Mouse (Mus musculus) G1E (cell line): ENCODE measurements around the gene Gm8764. TPM values are rescaled to one million over a fixed set of nuclear protein-coding genes. Genes with fewer than 3 reads are reported as not detected.
"Not testable (repeated sequence)": the region's sequence is repeated elsewhere in the genome, so short reads cannot be mapped to it uniquely, and the experiment has no call there.

Experiments used
- ATAC-seq: 2 replicates; pipeline ENCODE4 v1.8.0; 2016; ENCODE audit warnings: mild to moderate bottlenecking; ENCODE audit not compliant: insufficient number of reproducible peaks, poor library complexity, low FRiP score, severe bottlenecking; ENCODE audit errors: extremely low read depth
- DNase-seq: peaks from one replicate; pipeline ENCODE4 v3.0.0; 2012; ENCODE audit warnings: low spot score
- H3K27me3 ChIP-seq: 2 replicates; pipeline ENCODE4 v1.6.1; 2012; ENCODE audit warnings: mild to moderate bottlenecking, low read length, inconsistent platforms; ENCODE audit not compliant: insufficient read depth
- H3K36me3 ChIP-seq: replicated peaks from 2 replicates; pipeline ENCODE3; 2012; ENCODE audit warnings: mild to moderate bottlenecking, inconsistent platforms
- H3K4me1 ChIP-seq: 2 replicates; pipeline ENCODE4 v1.6.1; 2012; ENCODE audit warnings: low read depth, low read length, inconsistent platforms, mixed read lengths; ENCODE audit not compliant: insufficient read depth
- H3K4me3 ChIP-seq: 2 replicates; pipeline ENCODE4 v1.5.1; 2012; ENCODE audit warnings: low read depth, mild to moderate bottlenecking, inconsistent platforms, low read length, moderate library complexity, mixed read lengths
- H3K9me3 ChIP-seq: replicated peaks from 2 replicates; pipeline ENCODE4 v1.6.1; 2012; ENCODE audit warnings: inconsistent platforms
- CTCF ChIP-seq: IDR thresholded peaks from 2 replicates; pipeline ENCODE4 v1.5.1; 2012; ENCODE audit warnings: low read depth, low read length, inconsistent platforms, mixed read lengths
- GATA1 ChIP-seq: IDR thresholded peaks from 2 replicates; pipeline ENCODE4 v1.6.1; 2012; ENCODE audit warnings: borderline replicate concordance, low read length, inconsistent platforms, mixed read lengths
- GATA2 ChIP-seq: IDR thresholded peaks from 2 replicates; pipeline ENCODE4 v1.6.1; 2012; ENCODE audit warnings: low read depth, low read length, inconsistent platforms, borderline replicate concordance
- POLR2AphosphoS5 ChIP-seq: IDR thresholded peaks from 2 replicates; pipeline ENCODE4 v1.6.1; 2012; ENCODE audit warnings: low read depth, low read length, inconsistent platforms; ENCODE audit not compliant: insufficient replicate concordance
- TAL1 ChIP-seq: conservative IDR thresholded peaks from 2 replicates; pipeline ENCODE4 v1.6.1; 2012; ENCODE audit warnings: low read depth, low read length, inconsistent platforms, mixed read lengths
- polyA plus RNA-seq: library from polyadenylated mRNA; stranded (reverse); fragments of >175 nt; gene quantifications from 2 replicates; pipeline ENCODE4 v1.2.3, GENCODE M21; 2012
- total RNA-seq, 2 experiments: library from RNA; stranded (forward) in 1 of 2; stranded (reverse) in 1 of 2; fragments of 200-1000 nt in 1 of 2; fragments of >200 nt in 1 of 2; fragmentation: Nextera tagmentation in 1 of 2; gene quantifications; 2 replicates each; pipeline ENCODE4 v1.2.3; 2014 to 2017

Gm8764 gene
- not detected in 2 replicates for total RNA-seq (2014; fragmentation: Nextera tagmentation)
- not detected in 2 replicates for total RNA-seq (2017)
- not detected in 2 replicates for polyA plus RNA-seq

GRCm38 (mm10) chr10:104159706-104160105 is at the start of gene Gm8764:
Gene Gm8764 (plus strand): TSS chr10:104160006.
- not testable (repeated sequence) for H3K4me3 ChIP-seq, H3K36me3 ChIP-seq, H3K4me1 ChIP-seq, H3K27me3 ChIP-seq, H3K9me3 ChIP-seq, DNase-seq, ATAC-seq

- no peaks in the 10 kb centered on the region for H3K36me3 ChIP-seq
Observed at GRCm38 (mm10) chr10:104110044-104110443, 49.8 kb upstream of the Gm8764 start.

GRCm38 (mm10) chr10:104118312-104118711 is 41.5 kb upstream of the Gm8764 start:
- no peak for ATAC-seq
- Histone ChIP-seq H3K4me3 (no peak overlapping the region), H3K27me3 (no peaks in the 10 kb centered on the region), H3K9me3 (no peaks in the 10 kb centered on the region), H3K36me3 (no peaks in the 10 kb centered on the region), H3K4me1 (no peaks in the 10 kb centered on the region)
- no peak for DNase-seq
- TF ChIP-seq GATA1 (no peak), POLR2AphosphoS5 (no peak), CTCF (no peak), TAL1 (no peak), GATA2 (no peak)

More at GRCm38 (mm10) chr10:104110044-104110443, 49.8 kb upstream of the Gm8764 start:
- Histone ChIP-seq H3K9me3 (no peaks in the 10 kb centered on the region), H3K4me3 (no peak overlapping the region), H3K4me1 (no peaks in the 10 kb centered on the region), H3K27me3 (no peaks in the 10 kb centered on the region)
- DNase-seq (no peak), ATAC-seq (no peak)
- no peak for TF ChIP-seq CTCF
- TF ChIP-seq POLR2AphosphoS5, result no peak
- TF ChIP-seq GATA1, result no peak
- no peak for TF ChIP-seq GATA2
- no peak for TF ChIP-seq TAL1

- not testable (repeated sequence) for H3K9me3 ChIP-seq, H3K4me3 ChIP-seq, H3K36me3 ChIP-seq, DNase-seq, H3K27me3 ChIP-seq, ATAC-seq, H3K4me1 ChIP-seq
Observed at GRCm38 (mm10) chr10:104142687-104143086, 17.1 kb upstream of the Gm8764 start, which contains the start of gene Gm21293. Gene Gm21293 (plus strand): TSS chr10:104142987.

GRCm38 (mm10) chr10:104151197-104151596 is 8.6 kb upstream of the Gm8764 start, which contains the start of gene Gm6763:
Gene Gm6763 (plus strand): TSS chr10:104151497.
- not testable (repeated sequence) for H3K36me3 ChIP-seq, H3K4me1 ChIP-seq, DNase-seq, H3K27me3 ChIP-seq, ATAC-seq, H3K4me3 ChIP-seq, H3K9me3 ChIP-seq

GRCm38 (mm10) chr10:104168215-104168614 is 8.4 kb downstream of the Gm8764 start, which contains the start of gene Gm21304:
Gene Gm21304 (plus strand): TSS chr10:104168515.
- H3K27me3 ChIP-seq, ATAC-seq, H3K9me3 ChIP-seq, H3K4me3 ChIP-seq, H3K36me3 ChIP-seq, H3K4me1 ChIP-seq, DNase-seq: not testable (repeated sequence)

- H3K4me1 ChIP-seq, H3K27me3 ChIP-seq, H3K9me3 ChIP-seq, ATAC-seq, DNase-seq, H3K4me3 ChIP-seq, H3K36me3 ChIP-seq: not testable (repeated sequence)
Observed at GRCm38 (mm10) chr10:104176724-104177123, 16.9 kb downstream of the Gm8764 start, which contains the start of gene Gm21312. Gene Gm21312 (plus strand): TSS chr10:104177024.

- ATAC-seq, H3K4me1 ChIP-seq, H3K27me3 ChIP-seq, H3K4me3 ChIP-seq, H3K9me3 ChIP-seq, H3K36me3 ChIP-seq, DNase-seq: not testable (repeated sequence)
Observed at GRCm38 (mm10) chr10:104185233-104185632, 25.4 kb downstream of the Gm8764 start, which contains the start of gene Gm20765. Gene Gm20765 (plus strand): TSS chr10:104185533.

GRCm38 (mm10) chr10:104193742-104194141 is 33.9 kb downstream of the Gm8764 start, which contains the start of gene Gm4340:
Gene Gm4340 (plus strand): TSS chr10:104194042.
- not testable (repeated sequence) for H3K9me3 ChIP-seq, H3K4me1 ChIP-seq, H3K27me3 ChIP-seq, DNase-seq, H3K4me3 ChIP-seq, ATAC-seq, H3K36me3 ChIP-seq
